Mouse (Mus musculus) forebrain, embryonic 13.5 days (tissue): ENCODE results near the gene Maml1. TPM values are rescaled to one million over a fixed set of nuclear protein-coding genes. Genes with fewer than 3 reads are reported as not detected.

ENCODE experiments used
- ATAC-seq: fragments of 200-750 bp; cut with Nextera tagmentation; 2 replicates; pipeline ENCODE4 v1.8.0; 2017
- H3K27ac ChIP-seq: fragments of 300-500 bp; sonication (generic); 2 replicates; pipeline ENCODE4 v1.5.1; 2015; ENCODE audit warnings: inconsistent platforms, mild to moderate bottlenecking, moderate library complexity
- H3K27me3 ChIP-seq: fragments of 300-500 bp; sonication (generic); 2 replicates; pipeline ENCODE4 v1.6.1; 2015; ENCODE audit warnings: mild to moderate bottlenecking, inconsistent platforms
- H3K36me3 ChIP-seq: fragments of 300-500 bp; sonication (generic); 2 replicates; pipeline ENCODE4 v1.6.1; 2015; ENCODE audit warnings: mild to moderate bottlenecking, inconsistent platforms; ENCODE audit not compliant: poor library complexity, severe bottlenecking
- H3K4me1 ChIP-seq: fragments of 300-500 bp; sonication (generic); 2 replicates; pipeline ENCODE4 v1.6.1; 2015; ENCODE audit warnings: inconsistent platforms
- H3K4me2 ChIP-seq: fragments of 300-500 bp; sonication (generic); 2 replicates; pipeline ENCODE4 v1.6.1; 2015; ENCODE audit warnings: inconsistent platforms, mild to moderate bottlenecking, moderate library complexity
- H3K4me3 ChIP-seq: fragments of 300-500 bp; sonication (generic); 2 replicates; pipeline ENCODE4 v1.5.1; 2015; ENCODE audit warnings: mild to moderate bottlenecking, inconsistent platforms
- H3K9ac ChIP-seq: fragments of 300-500 bp; sonication (generic); 2 replicates; pipeline ENCODE4 v1.6.1; 2015; ENCODE audit warnings: mild to moderate bottlenecking, inconsistent platforms
- H3K9me3 ChIP-seq: fragments of 300-500 bp; sonication (generic); replicated peaks from 2 replicates; pipeline ENCODE4 v1.6.1; 2016; ENCODE audit warnings: inconsistent platforms
- WGBS: fragments of 180-500 bp; shearing (Covaris S2); methylation state at CpG from one replicate; pipeline ENCODE4 v1.1.7; 2015; 5-methylcytosine and 5-hydroxymethylcytosine counted together
- polyA plus RNA-seq: library from polyadenylated mRNA; unstranded; fragments of >200 nt; fragmentation: Nextera tagmentation; extraction: Ambion mirVana; gene quantifications from 2 replicates; pipeline ENCODE4 v1.2.1, GENCODE M21; 2015

Maml1 gene
- polyA plus RNA-seq = 4.5 and 4.8 TPM in 2 replicates

GRCm38 (mm10) chr11:50292190-50292855 lies at the start of gene Maml1:
TSS of gene Maml1 (minus strand) at chr11:50292311.
- no peaks in the 10 kb centered on the region for H3K27me3 ChIP-seq
- H3K27ac ChIP-seq = peak within 1 kb of the TSS; percentile 97
- H3K9ac ChIP-seq = peak within 1 kb of the TSS; percentile 98
- peak within 1 kb of the TSS; percentile 83 for H3K4me2 ChIP-seq
- peaks cover 41% of the 10 kb centered on the region for H3K36me3 ChIP-seq
- no peaks in the 10 kb centered on the region for H3K9me3 ChIP-seq
- H3K4me3 ChIP-seq = peak within 1 kb of the TSS; percentile 98
- ATAC-seq = peak; percentile 99
- peaks cover 31% of the 10 kb centered on the region for H3K4me1 ChIP-seq
- under 1% methylated on average over 45 of the region's 45 CpGs for WGBS

GRCm38 (mm10) chr11:50336891-50337290 lies 44.8 kb upstream of the Maml1 start:
- H3K9me3 ChIP-seq = no peaks in the 10 kb centered on the region
- H3K9ac ChIP-seq = no peak overlapping the region
- H3K4me3 ChIP-seq = no peak overlapping the region
- H3K27me3 ChIP-seq = no peaks in the 10 kb centered on the region
- H3K4me1 ChIP-seq = no peaks in the 10 kb centered on the region
- 67% methylated on average over 4 of the region's 4 CpGs for WGBS
- H3K36me3 ChIP-seq = no peaks in the 10 kb centered on the region
- no peak overlapping the region for H3K4me2 ChIP-seq
- no peak overlapping the region for H3K27ac ChIP-seq
- ATAC-seq = no peak

GRCm38 (mm10) chr11:50336126-50336525 lies 44.0 kb upstream of the Maml1 start:
- Histone ChIP-seq H3K4me2 (no peak overlapping the region), H3K36me3 (no peaks in the 10 kb centered on the region), H3K9me3 (no peaks in the 10 kb centered on the region), H3K9ac (no peak overlapping the region), H3K27ac (no peak overlapping the region), H3K4me3 (no peak overlapping the region), H3K4me1 (no peaks in the 10 kb centered on the region), H3K27me3 (no peaks in the 10 kb centered on the region)
- no peak for ATAC-seq
- WGBS = 61% methylated on average over 1 of the region's 1 CpGs

GRCm38 (mm10) chr11:50333181-50333580 lies 41.1 kb upstream of the Maml1 start:
- no peaks in the 10 kb centered on the region for H3K4me1 ChIP-seq
- H3K9ac ChIP-seq = no peak overlapping the region
- H3K27me3 ChIP-seq = no peaks in the 10 kb centered on the region
- no peak overlapping the region for H3K27ac ChIP-seq
- WGBS = 94% methylated on average over 3 of the region's 3 CpGs
- H3K4me3 ChIP-seq = no peak overlapping the region
- no peak for ATAC-seq
- H3K36me3 ChIP-seq = 0 out of 2 replicates have a peak, but pooled peaks cover 2% of the 10 kb centered on the region
- no peak overlapping the region for H3K4me2 ChIP-seq
- no peaks in the 10 kb centered on the region for H3K9me3 ChIP-seq

DNA sequence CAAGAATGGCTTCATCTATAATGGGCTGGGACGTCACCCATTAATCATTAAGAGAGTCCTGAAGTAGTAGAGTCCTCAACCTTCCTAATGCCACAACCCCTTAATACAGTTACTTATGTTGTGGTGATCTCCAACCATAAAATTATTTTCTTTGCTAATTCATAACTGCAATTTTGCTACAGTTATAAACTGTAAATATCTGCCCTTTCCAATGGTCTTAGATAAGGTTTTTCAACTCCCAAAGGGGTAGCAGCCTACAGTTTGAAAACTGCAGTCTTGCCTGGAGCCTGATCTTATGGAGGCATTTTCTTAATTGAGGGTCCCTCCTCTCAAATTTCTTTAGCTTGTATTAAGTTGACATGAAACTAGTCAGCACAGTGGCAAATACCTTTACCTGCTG lies 37.3 kb upstream of the Maml1 start:
- H3K4me3 ChIP-seq = no peak overlapping the region
- peaks cover 13% of the 10 kb centered on the region for H3K4me1 ChIP-seq
- H3K9me3 ChIP-seq = no peaks in the 10 kb centered on the region
- no peak overlapping the region for H3K4me2 ChIP-seq
- no peaks in the 10 kb centered on the region for H3K27me3 ChIP-seq
- no peak overlapping the region for H3K9ac ChIP-seq
- ATAC-seq = no peak
- 0 out of 2 replicates have a peak, but pooled peaks cover 3% of the 10 kb centered on the region for H3K36me3 ChIP-seq
- H3K27ac ChIP-seq = no peak overlapping the region
- 94% methylated on average over 1 of the region's 1 CpGs for WGBS

DNA sequence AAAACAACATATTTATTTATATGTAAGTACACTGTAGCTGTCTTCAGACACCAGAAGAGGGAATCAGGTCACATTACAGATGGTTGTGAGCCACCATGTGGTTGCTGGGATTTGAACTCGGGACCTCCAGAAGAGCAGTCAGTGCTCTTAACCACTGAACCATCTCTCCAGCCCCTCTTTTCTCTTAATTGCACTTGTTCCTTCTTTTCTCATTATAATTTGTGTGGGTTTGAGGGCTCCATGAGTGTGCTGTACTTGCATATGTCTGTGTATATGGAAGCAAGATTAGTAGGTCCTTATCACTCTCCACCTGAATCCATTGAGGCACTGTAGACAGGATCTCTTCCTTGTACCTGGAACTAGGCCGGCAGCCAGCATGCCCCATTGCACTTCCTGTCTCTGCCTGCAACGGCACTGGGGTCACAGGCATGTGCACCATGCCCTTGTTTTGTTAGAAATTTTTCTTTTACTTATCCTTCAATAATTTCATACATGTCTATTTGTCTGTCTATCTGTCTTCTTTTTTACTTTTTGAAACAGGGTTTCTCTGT lies 36.0 kb upstream of the Maml1 start:
- H3K9me3 ChIP-seq = no peaks in the 10 kb centered on the region
- WGBS = 93% methylated on average over 3 of the region's 3 CpGs
- H3K4me1 ChIP-seq = peaks cover 26% of the 10 kb centered on the region
- H3K4me3 ChIP-seq = no peak overlapping the region
- H3K36me3 ChIP-seq = 0 out of 2 replicates have a peak, but pooled peaks cover 3% of the 10 kb centered on the region
- no peak overlapping the region for H3K27ac ChIP-seq
- no peak for ATAC-seq
- no peak overlapping the region for H3K9ac ChIP-seq
- no peak overlapping the region for H3K4me2 ChIP-seq
- H3K27me3 ChIP-seq = no peaks in the 10 kb centered on the region

GRCm38 (mm10) chr11:50326302-50326966 lies 34.3 kb upstream of the Maml1 start:
- Histone ChIP-seq H3K9ac (peak overlapping the region; percentile 84), H3K27ac (peak overlapping the region; percentile 91), H3K4me1 (peaks cover 41% of the 10 kb centered on the region), H3K4me2 (peak overlapping the region; percentile 84), H3K36me3 (0 out of 2 replicates have a peak, but pooled peaks cover 3% of the 10 kb centered on the region), H3K4me3 (peak overlapping the region; percentile 94), H3K27me3 (no peaks in the 10 kb centered on the region), H3K9me3 (no peaks in the 10 kb centered on the region)
- ATAC-seq = no peak
- 5% methylated on average over 7 of the region's 7 CpGs for whole genome bisulfite sequencing

- Histone ChIP-seq H3K27me3 (no peaks in the 10 kb centered on the region), H3K4me1 (peaks cover 41% of the 10 kb centered on the region), H3K36me3 (0 out of 2 replicates have a peak, but pooled peaks cover 3% of the 10 kb centered on the region), H3K9me3 (no peaks in the 10 kb centered on the region), H3K9ac (peak within 1 kb of the TSS; percentile 95), H3K4me2 (peak within 1 kb of the TSS; percentile 84), H3K27ac (peak within 1 kb of the TSS; percentile 91), H3K4me3 (peak within 1 kb of the TSS; percentile 94)
- WGBS = under 1% methylated on average over 64 of the region's 64 CpGs
- ATAC-seq = peak; percentile 99
Observed at GRCm38 (mm10) chr11:50325496-50326301, 33.6 kb upstream of the Maml1 start, which contains the start of gene Canx. TSS of gene Canx (minus strand) at chr11:50325673.

GRCm38 (mm10) chr11:50324751-50325471 lies 32.8 kb upstream of the Maml1 start:
- no peak; the same call in 1 of the 2 replicates for ATAC-seq
- Histone ChIP-seq H3K9me3 (no peaks in the 10 kb centered on the region), H3K4me2 (peak overlapping the region; percentile 84), H3K4me3 (peak overlapping the region; percentile 94), H3K36me3 (0 out of 2 replicates have a peak, but pooled peaks cover 3% of the 10 kb centered on the region), H3K4me1 (peaks cover 41% of the 10 kb centered on the region), H3K27me3 (no peaks in the 10 kb centered on the region), H3K27ac (peak overlapping the region; percentile 84), H3K9ac (peak overlapping the region; percentile 95)
- WGBS = 1% methylated on average over 31 of the region's 34 CpGs

- Histone ChIP-seq H3K4me3 (peak overlapping the region; percentile 94), H3K4me2 (peak overlapping the region; percentile 84), H3K27me3 (no peaks in the 10 kb centered on the region), H3K27ac (no peak overlapping the region), H3K4me1 (peaks cover 41% of the 10 kb centered on the region), H3K36me3 (peaks cover 10% of the 10 kb centered on the region; the same call in 1 of the 2 replicates), H3K9me3 (no peaks in the 10 kb centered on the region), H3K9ac (peak overlapping the region; percentile 95)
- WGBS = 43% methylated on average over 1 of the region's 1 CpGs
- ATAC-seq = no peak
Observed at GRCm38 (mm10) chr11:50323843-50324242, 31.7 kb upstream of the Maml1 start.

DNA sequence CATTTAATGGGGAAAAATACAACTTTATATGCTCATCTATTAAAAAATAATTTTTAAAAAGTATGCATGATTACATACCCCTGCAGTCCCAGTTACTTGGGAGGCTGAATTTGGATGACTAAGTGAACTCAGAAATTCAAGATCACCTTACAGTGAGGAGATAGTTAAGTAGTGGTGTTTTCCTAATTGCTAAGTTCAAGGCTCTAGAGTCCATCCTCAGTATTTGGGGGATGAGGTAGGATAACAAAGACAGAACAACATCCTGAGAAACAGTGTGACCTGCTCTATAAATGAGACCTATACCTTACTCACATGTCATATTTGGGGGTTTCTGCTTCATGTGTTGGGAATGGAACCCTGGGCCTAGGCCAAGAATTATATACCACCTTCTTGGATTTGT lies 30.2 kb upstream of the Maml1 start:
- peaks cover 7% of the 10 kb centered on the region; the same call in 1 of the 2 replicates for H3K36me3 ChIP-seq
- no peak overlapping the region for H3K4me2 ChIP-seq
- no peak for ATAC-seq
- H3K27me3 ChIP-seq = no peaks in the 10 kb centered on the region
- H3K4me1 ChIP-seq = peaks cover 41% of the 10 kb centered on the region
- H3K9ac ChIP-seq = no peak overlapping the region
- H3K4me3 ChIP-seq = no peak overlapping the region
- H3K27ac ChIP-seq = no peak overlapping the region
- H3K9me3 ChIP-seq = no peaks in the 10 kb centered on the region
